Mouse (Mus musculus) cerebellum, adult 18-20 months (tissue): ENCODE data around the gene Srgap1.

ENCODE experiments used
- DNase-seq, 2 experiments: peaks; one replicate each; pipeline ENCODE4 v3.0.0; 2021

Gene Srgap1

GRCm38 (mm10) chr10:122016631-122017030 is 30.5 kb downstream of the Srgap1 start:
- no peak for DNase-seq

GRCm38 (mm10) chr10:122012321-122012720 is 34.8 kb downstream of the Srgap1 start:
- DNase-seq: no peak

- no peak for DNase-seq
Observed at GRCm38 (mm10) chr10:122008731-122009391, 38.3 kb downstream of the Srgap1 start.

GRCm38 (mm10) chr10:122008370-122008730 is 38.8 kb downstream of the Srgap1 start:
- no peak for DNase-seq

GRCm38 (mm10) chr10:122006606-122007005 is 40.5 kb downstream of the Srgap1 start:
- no peak for DNase-seq

GRCm38 (mm10) chr10:122006151-122006550 is 41.0 kb downstream of the Srgap1 start:
- DNase-seq: no peak

GRCm38 (mm10) chr10:122005560-122005959 is 41.6 kb downstream of the Srgap1 start:
- no peak for DNase-seq

- DNase-seq: no peak
Observed at GRCm38 (mm10) chr10:122002930-122003329, 44.2 kb downstream of the Srgap1 start.

- DNase-seq: no peak
Observed at GRCm38 (mm10) chr10:121998806-121999205, 48.3 kb downstream of the Srgap1 start.

- no peak for DNase-seq
Observed at GRCm38 (mm10) chr10:121996500-121996899, 50.6 kb downstream of the Srgap1 start.

- no peak for DNase-seq
Observed at GRCm38 (mm10) chr10:121995448-121995847, 51.7 kb downstream of the Srgap1 start.

GRCm38 (mm10) chr10:121994660-121995059 is 52.5 kb downstream of the Srgap1 start:
- DNase-seq: no peak

- no peak for DNase-seq
Observed at GRCm38 (mm10) chr10:121992609-121993008, 54.5 kb downstream of the Srgap1 start.

GRCm38 (mm10) chr10:121986997-121987396 is 60.1 kb downstream of the Srgap1 start:
- DNase-seq: no peak

GRCm38 (mm10) chr10:121984887-121985286 is 62.2 kb downstream of the Srgap1 start:
- no peak for DNase-seq

GRCm38 (mm10) chr10:121983993-121984610 is 63.0 kb downstream of the Srgap1 start:
- no peak for DNase-seq

GRCm38 (mm10) chr10:121975330-121975729 is 71.8 kb downstream of the Srgap1 start:
- DNase-seq: no peak

GRCm38 (mm10) chr10:121974591-121974990 is 72.5 kb downstream of the Srgap1 start:
- DNase-seq: no peak

GRCm38 (mm10) chr10:121973281-121973680 is 73.8 kb downstream of the Srgap1 start:
- no peak for DNase-seq

GRCm38 (mm10) chr10:121972249-121972892 is 74.7 kb downstream of the Srgap1 start:
- no peak for DNase-seq

GRCm38 (mm10) chr10:121971658-121972057 is 75.5 kb downstream of the Srgap1 start:
- no peak for DNase-seq

- no peak for DNase-seq
Observed at GRCm38 (mm10) chr10:121970912-121971311, 76.2 kb downstream of the Srgap1 start.

- peak in 1 of 2 experiments; percentile 13 for DNase-seq
Observed at GRCm38 (mm10) chr10:121964114-121964513, 83.0 kb downstream of the Srgap1 start.

- no peak for DNase-seq
Observed at GRCm38 (mm10) chr10:121962053-121962452, 85.1 kb downstream of the Srgap1 start.
